Mouse (Mus musculus): ENCODE data around the gene Olfr286. TPM values are rescaled to one million over a fixed set of nuclear protein-coding genes. Genes with fewer than 3 reads are reported as not detected.

Gene Olfr286
- not detected in 2 replicates for polyA plus RNA-seq (2014; fragmentation: Nextera tagmentation; extraction: Ambion mirVana)

GRCm38 (mm10) chr15:98234350-98234749 is at the start of gene Olfr286:
Gene Olfr286 (minus strand): TSS chr15:98234450.
- Histone ChIP-seq H3K9me3 (ENCODE audit: control insufficient read depth, low read length) (no peaks in the 10 kb centered on the region), H3K4me3 (ENCODE audit: low read depth, low read length) (no peak within 1 kb of the TSS), H3K4me2 (ENCODE audit: low read depth, low read length, severe bottlenecking) (no peak within 1 kb of the TSS), H3K27ac (ENCODE audit: low read depth, low read length) (no peak within 1 kb of the TSS), H3K27me3 (ENCODE audit: control insufficient read depth, insufficient read depth, low read length) (no peaks in the 10 kb centered on the region), H3K4me1 (replicated peaks; ENCODE audit: control insufficient read depth, insufficient read depth, low read length) (no peaks in the 10 kb centered on the region), H3K9ac (ENCODE audit: low read length) (no peak within 1 kb of the TSS), H3K36me3 (ENCODE audit: control insufficient read depth, insufficient read depth, low read length) (no peaks in the 10 kb centered on the region)
- DNase-seq (ENCODE audit: low spot score) (no peak), ATAC-seq (replicated peaks; ENCODE audit: low FRiP score) (no peak)
- 87% methylated on average over 4 of the region's 4 CpGs for WGBS

GRCm38 (mm10) chr15:98257776-98258175 is 23.5 kb upstream of the Olfr286 start:
- no peak for ATAC-seq (replicated peaks; ENCODE audit: low FRiP score)
- DNase-seq (ENCODE audit: low spot score), result no peak
- Histone ChIP-seq H3K4me3 (ENCODE audit: low read depth, low read length) (no peak overlapping the region), H3K9me3 (ENCODE audit: control insufficient read depth, low read length) (no peaks in the 10 kb centered on the region), H3K4me1 (replicated peaks; ENCODE audit: control insufficient read depth, insufficient read depth, low read length) (no peaks in the 10 kb centered on the region), H3K27ac (ENCODE audit: low read depth, low read length) (no peak overlapping the region), H3K4me2 (ENCODE audit: low read depth, low read length, severe bottlenecking) (no peak overlapping the region), H3K36me3 (ENCODE audit: control insufficient read depth, insufficient read depth, low read length) (no peaks in the 10 kb centered on the region), H3K27me3 (ENCODE audit: control insufficient read depth, insufficient read depth, low read length) (no peaks in the 10 kb centered on the region), H3K9ac (ENCODE audit: low read length) (no peak overlapping the region)
- WGBS, result 87% methylated on average over 7 of the region's 7 CpGs

GRCm38 (mm10) chr15:98257193-98257592 is 22.9 kb upstream of the Olfr286 start, which contains the start of gene H1fnt:
Gene H1fnt (minus strand): TSS chr15:98257293.
- Histone ChIP-seq H3K4me2 (ENCODE audit: low read depth, low read length, severe bottlenecking) (no peak within 1 kb of the TSS), H3K4me1 (replicated peaks; ENCODE audit: control insufficient read depth, insufficient read depth, low read length) (no peaks in the 10 kb centered on the region), H3K36me3 (ENCODE audit: control insufficient read depth, insufficient read depth, low read length) (no peaks in the 10 kb centered on the region), H3K27me3 (ENCODE audit: control insufficient read depth, insufficient read depth, low read length) (no peaks in the 10 kb centered on the region), H3K27ac (ENCODE audit: low read depth, low read length) (no peak within 1 kb of the TSS), H3K9ac (ENCODE audit: low read length) (no peak within 1 kb of the TSS), H3K9me3 (ENCODE audit: control insufficient read depth, low read length) (no peaks in the 10 kb centered on the region), H3K4me3 (ENCODE audit: low read depth, low read length) (no peak within 1 kb of the TSS)
- 88% methylated on average over 8 of the region's 8 CpGs for WGBS
- DNase-seq (ENCODE audit: low spot score), result no peak
- ATAC-seq (replicated peaks; ENCODE audit: low FRiP score), result no peak

GRCm38 (mm10) chr15:98256271-98256670 is 22.0 kb upstream of the Olfr286 start:
- no peaks in the 10 kb centered on the region for H3K4me1 ChIP-seq (replicated peaks; ENCODE audit: control insufficient read depth, insufficient read depth, low read length)
- WGBS, result 93% methylated on average over 13 of the region's 13 CpGs
- H3K4me2 ChIP-seq (ENCODE audit: low read depth, low read length, severe bottlenecking), result no peak overlapping the region
- no peak overlapping the region for H3K9ac ChIP-seq (ENCODE audit: low read length)
- ATAC-seq (replicated peaks; ENCODE audit: low FRiP score), result no peak
- no peak for DNase-seq (ENCODE audit: low spot score)
- H3K27me3 ChIP-seq (ENCODE audit: control insufficient read depth, insufficient read depth, low read length), result no peaks in the 10 kb centered on the region
- no peak overlapping the region for H3K4me3 ChIP-seq (ENCODE audit: low read depth, low read length)
- no peaks in the 10 kb centered on the region for H3K9me3 ChIP-seq (ENCODE audit: control insufficient read depth, low read length)
- no peaks in the 10 kb centered on the region for H3K36me3 ChIP-seq (ENCODE audit: control insufficient read depth, insufficient read depth, low read length)
- H3K27ac ChIP-seq (ENCODE audit: low read depth, low read length), result no peak overlapping the region

GRCm38 (mm10) chr15:98235442-98235841 is 1.2 kb upstream of the Olfr286 start:
- Histone ChIP-seq H3K4me2 (ENCODE audit: low read depth, low read length, severe bottlenecking) (no peak overlapping the region), H3K27ac (ENCODE audit: low read depth, low read length) (no peak overlapping the region), H3K4me1 (replicated peaks; ENCODE audit: control insufficient read depth, insufficient read depth, low read length) (no peaks in the 10 kb centered on the region)

GRCm38 (mm10) chr15:98226096-98226495 is 8.2 kb downstream of the Olfr286 start:
- no peak overlapping the region for H3K4me3 ChIP-seq (ENCODE audit: low read depth, low read length)
- H3K9ac ChIP-seq (ENCODE audit: low read length), result no peak overlapping the region
- no peak for DNase-seq (ENCODE audit: low spot score)
- H3K4me1 ChIP-seq (replicated peaks; ENCODE audit: control insufficient read depth, insufficient read depth, low read length), result no peaks in the 10 kb centered on the region
- no peak overlapping the region for H3K4me2 ChIP-seq (ENCODE audit: low read depth, low read length, severe bottlenecking)
- no peak overlapping the region for H3K27ac ChIP-seq (ENCODE audit: low read depth, low read length)
- H3K36me3 ChIP-seq (ENCODE audit: control insufficient read depth, insufficient read depth, low read length), result no peaks in the 10 kb centered on the region
- 67% methylated on average over 7 of the region's 7 CpGs for WGBS
- no peaks in the 10 kb centered on the region for H3K9me3 ChIP-seq (ENCODE audit: control insufficient read depth, low read length)
- ATAC-seq (replicated peaks; ENCODE audit: low FRiP score), result no peak
- H3K27me3 ChIP-seq (ENCODE audit: control insufficient read depth, insufficient read depth, low read length), result no peaks in the 10 kb centered on the region

More at GRCm38 (mm10) chr15:98235442-98235841, 1.2 kb upstream of the Olfr286 start:
- H3K36me3 ChIP-seq (ENCODE audit: control insufficient read depth, insufficient read depth, low read length), result no peaks in the 10 kb centered on the region
- H3K9ac ChIP-seq (ENCODE audit: low read length), result no peak overlapping the region
- ATAC-seq (replicated peaks; ENCODE audit: low FRiP score) (no peak), DNase-seq (ENCODE audit: low spot score) (no peak)
- no peaks in the 10 kb centered on the region for H3K27me3 ChIP-seq (ENCODE audit: control insufficient read depth, insufficient read depth, low read length)
- 91% methylated on average over 4 of the region's 4 CpGs for WGBS
- no peak overlapping the region for H3K4me3 ChIP-seq (ENCODE audit: low read depth, low read length)
- no peaks in the 10 kb centered on the region for H3K9me3 ChIP-seq (ENCODE audit: control insufficient read depth, low read length)

- Histone ChIP-seq H3K9ac (ENCODE audit: low read length) (no peak overlapping the region), H3K27ac (ENCODE audit: low read depth, low read length) (no peak overlapping the region), H3K27me3 (ENCODE audit: control insufficient read depth, insufficient read depth, low read length) (no peaks in the 10 kb centered on the region), H3K4me2 (ENCODE audit: low read depth, low read length, severe bottlenecking) (no peak overlapping the region), H3K4me1 (replicated peaks; ENCODE audit: control insufficient read depth, insufficient read depth, low read length) (no peaks in the 10 kb centered on the region), H3K36me3 (ENCODE audit: control insufficient read depth, insufficient read depth, low read length) (no peaks in the 10 kb centered on the region), H3K4me3 (ENCODE audit: low read depth, low read length) (no peak overlapping the region), H3K9me3 (ENCODE audit: control insufficient read depth, low read length) (no peaks in the 10 kb centered on the region)
- DNase-seq (ENCODE audit: low spot score) (no peak), ATAC-seq (replicated peaks; ENCODE audit: low FRiP score) (no peak)
- 47% methylated on average over 16 of the region's 16 CpGs for WGBS
Observed at GRCm38 (mm10) chr15:98225610-98226009, 8.6 kb downstream of the Olfr286 start.

- no peak overlapping the region for H3K9ac ChIP-seq (ENCODE audit: low read length)
- no peaks in the 10 kb centered on the region for H3K36me3 ChIP-seq (ENCODE audit: control insufficient read depth, insufficient read depth, low read length)
- H3K4me2 ChIP-seq (ENCODE audit: low read depth, low read length, severe bottlenecking), result no peak overlapping the region
- H3K27ac ChIP-seq (ENCODE audit: low read depth, low read length), result no peak overlapping the region
- no peaks in the 10 kb centered on the region for H3K27me3 ChIP-seq (ENCODE audit: control insufficient read depth, insufficient read depth, low read length)
- ATAC-seq (replicated peaks; ENCODE audit: low FRiP score) (no peak), DNase-seq (ENCODE audit: low spot score) (no peak)
- no peaks in the 10 kb centered on the region for H3K9me3 ChIP-seq (ENCODE audit: control insufficient read depth, low read length)
- H3K4me3 ChIP-seq (ENCODE audit: low read depth, low read length), result no peak overlapping the region
- H3K4me1 ChIP-seq (replicated peaks; ENCODE audit: control insufficient read depth, insufficient read depth, low read length), result no peaks in the 10 kb centered on the region
Observed at GRCm38 (mm10) chr15:98222377-98222776, 11.9 kb downstream of the Olfr286 start.

GRCm38 (mm10) chr15:98220877-98221276 is 13.4 kb downstream of the Olfr286 start, which contains the start of the genes Gm44579 and Olfr287:
Gene Gm44579 (minus strand): TSS chr15:98220977.
Gene Olfr287 (minus strand): TSS chr15:98221056.
- Histone ChIP-seq H3K9ac (ENCODE audit: low read length) (no peak within 1 kb of the TSS), H3K27me3 (ENCODE audit: control insufficient read depth, insufficient read depth, low read length) (no peaks in the 10 kb centered on the region), H3K36me3 (ENCODE audit: control insufficient read depth, insufficient read depth, low read length) (no peaks in the 10 kb centered on the region), H3K4me2 (ENCODE audit: low read depth, low read length, severe bottlenecking) (no peak within 1 kb of the TSS), H3K9me3 (ENCODE audit: control insufficient read depth, low read length) (no peaks in the 10 kb centered on the region), H3K27ac (ENCODE audit: low read depth, low read length) (no peak within 1 kb of the TSS), H3K4me3 (ENCODE audit: low read depth, low read length) (no peak within 1 kb of the TSS), H3K4me1 (replicated peaks; ENCODE audit: control insufficient read depth, insufficient read depth, low read length) (no peaks in the 10 kb centered on the region)
- DNase-seq (ENCODE audit: low spot score), result no peak
- WGBS, result 64% methylated on average over 4 of the region's 4 CpGs
- ATAC-seq (replicated peaks; ENCODE audit: low FRiP score), result no peak
